Mouse (Mus musculus) kidney, embryonic 16.5 days (tissue): ENCODE data around the gene C130073F10Rik. TPM values are rescaled to one million over a fixed set of nuclear protein-coding genes. Genes with fewer than 3 reads are reported as not detected.
"Not testable (repeated sequence)": the region's sequence is repeated elsewhere in the genome, so short reads cannot be mapped to it uniquely, and the experiment has no call there.

Source experiments
- ATAC-seq: fragments of 200-750 bp; cut with Nextera tagmentation; 2 replicates; pipeline ENCODE4 v1.8.0; 2017; ENCODE audit warnings: moderate TSS enrichment; ENCODE audit not compliant: low FRiP score, low TSS enrichment
- H3K27ac ChIP-seq: fragments of 300-500 bp; sonication (generic); 2 replicates; pipeline ENCODE4 v1.5.1; 2014; ENCODE audit warnings: low read length
- H3K27me3 ChIP-seq: fragments of 300-500 bp; sonication (generic); 2 replicates; pipeline ENCODE4 v1.6.1; 2014; ENCODE audit warnings: low read length, control low read depth, mixed read lengths; ENCODE audit not compliant: insufficient read depth
- H3K36me3 ChIP-seq: fragments of 300-500 bp; sonication (generic); 2 replicates; pipeline ENCODE4 v1.6.1; 2014; ENCODE audit warnings: low read length, control low read depth, mixed read lengths; ENCODE audit not compliant: insufficient read depth
- H3K4me1 ChIP-seq: fragments of 300-500 bp; sonication (generic); 2 replicates; pipeline ENCODE4 v1.6.1; 2014; ENCODE audit warnings: low read length, control low read depth, mixed read lengths; ENCODE audit not compliant: insufficient read depth
- H3K4me2 ChIP-seq: fragments of 300-500 bp; sonication (generic); replicated peaks from 2 replicates; pipeline ENCODE4 v1.6.1; 2014; ENCODE audit warnings: low read depth, low read length
- H3K4me3 ChIP-seq: fragments of 300-500 bp; sonication (generic); 2 replicates; pipeline ENCODE4 v1.5.1; 2014; ENCODE audit warnings: mild to moderate bottlenecking, low read length
- H3K9ac ChIP-seq: fragments of 300-500 bp; sonication (generic); replicated peaks from 2 replicates; pipeline ENCODE4 v1.6.1; 2014; ENCODE audit warnings: low read length
- H3K9me3 ChIP-seq: fragments of 300-500 bp; sonication (generic); 2 replicates; pipeline ENCODE4 v1.6.1; 2016; ENCODE audit warnings: low read length, control low read depth
- WGBS: fragments of 180-500 bp; shearing (Covaris S2); extraction: QIAGEN DNeasy Blood & Tissue Kit; methylation state at CpG from one replicate; pipeline ENCODE4 v1.1.7; 2014; 5-methylcytosine and 5-hydroxymethylcytosine counted together
- polyA plus RNA-seq: library from polyadenylated mRNA; unstranded; fragments of >200 nt; fragmentation: Nextera tagmentation; extraction: Ambion mirVana; gene quantifications from 2 replicates; pipeline ENCODE4 v1.2.1, GENCODE M21; 2015

The C130073F10Rik gene
- polyA plus RNA-seq: not detected in 2 replicates

DNA sequence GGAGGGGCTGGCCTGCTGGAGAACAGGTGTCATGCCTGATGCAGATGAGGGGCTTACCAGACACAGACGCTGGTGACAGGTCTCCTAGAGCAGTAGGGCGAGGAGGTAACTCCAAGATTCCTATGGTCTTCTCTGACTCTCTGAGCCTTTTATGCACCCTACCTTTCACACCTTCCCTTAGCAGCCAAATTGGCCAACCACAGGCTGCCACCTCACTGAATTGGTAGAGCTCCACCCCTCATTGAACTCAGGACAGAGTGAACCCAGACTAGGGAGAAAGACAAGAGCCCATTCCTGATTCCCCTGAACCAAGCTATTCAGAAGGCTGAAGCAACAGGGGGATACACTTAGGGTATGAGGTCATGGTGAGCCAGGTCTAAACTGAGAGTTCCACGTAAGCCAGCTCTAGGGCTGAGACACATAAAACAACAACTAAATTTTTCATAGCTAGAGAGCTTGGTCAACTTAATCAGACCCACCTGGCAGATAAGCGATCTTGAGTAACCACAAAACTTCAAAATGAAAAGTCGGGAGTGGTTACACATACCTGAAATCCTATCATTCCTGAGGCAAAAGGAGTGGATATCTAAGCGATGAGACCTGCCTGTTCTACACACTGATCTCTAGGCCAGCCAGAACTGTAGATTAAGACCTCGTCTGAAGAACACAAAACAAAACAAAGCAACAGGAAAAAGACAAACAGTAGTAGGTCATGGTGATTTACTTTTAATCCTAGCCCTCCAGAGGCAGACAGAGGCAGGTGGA lies at the start of gene C130073F10Rik:
Gene C130073F10Rik (minus strand): TSS at position 134 of the 765 bp plus-strand sequence.
- Histone ChIP-seq H3K9ac (no peak within 1 kb of the TSS), H3K4me2 (no peak within 1 kb of the TSS), H3K27me3 (no peaks in the 10 kb centered on the region), H3K9me3 (0 out of 2 replicates have a peak, but pooled peaks cover 1% of the 10 kb centered on the region), H3K27ac (no peak within 1 kb of the TSS), H3K4me3 (no peak within 1 kb of the TSS), H3K36me3 (no peaks in the 10 kb centered on the region), H3K4me1 (no peaks in the 10 kb centered on the region)
- 82% methylated on average over 7 of the region's 7 CpGs for WGBS
- no peak for ATAC-seq

DNA sequence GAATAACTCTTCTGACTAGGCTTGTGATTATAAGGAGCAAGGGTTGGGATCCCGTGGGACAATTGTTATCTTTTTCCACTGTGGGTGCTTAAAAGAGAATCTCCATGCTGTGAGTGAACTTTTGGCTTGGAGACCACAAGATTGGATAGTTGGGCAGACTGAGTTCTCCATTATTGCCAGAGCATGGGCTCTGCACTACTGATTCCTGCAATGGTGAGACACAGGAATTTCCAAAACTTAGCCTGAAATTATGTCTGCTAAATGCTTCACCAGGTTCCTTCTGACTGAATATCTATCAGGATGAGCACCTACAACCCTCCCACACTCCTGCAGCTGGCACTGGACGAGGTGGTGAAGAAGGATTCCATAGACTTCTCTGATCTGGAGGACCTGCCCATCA lies 46.5 kb upstream of the C130073F10Rik start, which contains the start of gene Gm12794:
Gene Gm12794 (plus strand): TSS at position 301 of the 400 bp plus-strand sequence.
- H3K9me3 ChIP-seq, H3K4me1 ChIP-seq, H3K36me3 ChIP-seq, H3K27me3 ChIP-seq, ATAC-seq, H3K4me3 ChIP-seq, H3K27ac ChIP-seq, H3K9ac ChIP-seq, H3K4me2 ChIP-seq: not testable (repeated sequence)
- WGBS: 78% methylated on average over 2 of the region's 2 CpGs

DNA sequence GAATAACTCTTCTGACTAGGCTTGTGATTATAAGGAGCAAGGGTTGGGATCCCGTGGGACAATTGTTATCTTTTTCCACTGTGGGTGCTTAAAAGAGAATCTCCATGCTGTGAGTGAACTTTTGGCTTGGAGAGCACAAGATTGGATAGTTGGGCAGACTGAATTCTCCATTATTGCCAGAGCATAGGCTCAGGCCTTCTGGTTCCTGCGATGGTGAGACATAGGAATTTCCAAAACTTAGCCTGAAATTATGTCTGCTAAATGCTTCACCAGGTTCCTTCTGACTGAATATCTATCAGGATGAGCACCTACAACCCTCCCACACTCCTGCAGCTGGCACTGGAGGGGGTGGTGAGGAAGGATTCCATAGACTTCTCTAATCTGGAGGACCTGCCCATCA lies 15.2 kb upstream of the C130073F10Rik start, which contains the start of gene Gm12800:
Gene Gm12800 (plus strand): TSS at position 301 of the 400 bp plus-strand sequence.
- not testable (repeated sequence) for H3K27ac ChIP-seq, H3K36me3 ChIP-seq, H3K9me3 ChIP-seq, H3K4me3 ChIP-seq, H3K4me1 ChIP-seq, H3K27me3 ChIP-seq, H3K9ac ChIP-seq, ATAC-seq, H3K4me2 ChIP-seq
- 78% methylated on average over 2 of the region's 2 CpGs for WGBS

DNA sequence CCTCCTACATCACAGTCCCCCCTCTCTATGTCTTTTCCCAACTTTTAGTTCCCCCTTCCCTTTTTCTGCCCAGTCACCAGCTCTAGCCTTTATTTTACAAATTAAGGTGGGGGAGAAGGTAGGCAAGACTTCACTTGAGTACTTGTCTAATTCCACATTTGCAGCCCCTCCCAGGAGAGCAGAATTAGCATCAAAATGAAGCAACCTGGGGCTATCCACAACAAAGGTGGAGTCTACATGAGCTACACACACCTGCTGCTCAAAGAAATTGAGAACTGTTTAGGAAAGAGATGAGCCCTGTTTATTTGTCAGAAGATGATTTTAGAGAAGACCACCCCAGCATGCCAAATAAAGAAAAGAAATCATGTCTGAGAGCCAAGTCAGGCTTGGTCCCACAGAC lies 4.2 kb downstream of the C130073F10Rik start:
- no peaks in the 10 kb centered on the region for H3K4me1 ChIP-seq
- H3K27ac ChIP-seq: no peak overlapping the region
- no peak overlapping the region for H3K4me3 ChIP-seq
- no peak for ATAC-seq
- H3K9ac ChIP-seq: no peak overlapping the region
- H3K36me3 ChIP-seq: no peaks in the 10 kb centered on the region
- H3K27me3 ChIP-seq: no peaks in the 10 kb centered on the region
- no peak overlapping the region for H3K4me2 ChIP-seq
- peaks cover 4% of the 10 kb centered on the region; the same call in 1 of the 2 replicates for H3K9me3 ChIP-seq

DNA sequence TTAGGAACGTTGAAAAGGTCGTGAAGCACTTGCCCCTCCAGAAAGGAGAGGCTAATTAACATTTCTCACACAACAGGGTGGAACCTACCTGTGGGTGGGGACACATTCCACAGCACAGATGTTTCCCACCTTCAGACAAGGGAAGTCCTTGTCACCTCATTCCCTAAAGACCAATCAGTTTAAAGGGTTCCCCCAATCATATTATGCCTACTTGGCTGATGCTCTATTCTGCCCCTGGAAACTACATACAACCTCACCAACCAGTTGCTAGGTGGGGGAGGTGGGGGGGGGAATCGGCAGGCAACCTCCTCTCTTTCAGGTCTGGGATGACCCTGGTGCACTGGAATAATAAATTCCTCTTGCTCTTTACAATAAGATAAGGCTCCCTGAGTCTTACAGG lies 9.9 kb downstream of the C130073F10Rik start:
- 25% methylated on average over 3 of the region's 3 CpGs for WGBS
- H3K4me3 ChIP-seq: no peak overlapping the region
- no peak overlapping the region for H3K9ac ChIP-seq
- H3K4me1 ChIP-seq: no peaks in the 10 kb centered on the region
- H3K9me3 ChIP-seq: peaks cover under 1% of the 10 kb centered on the region; the same call in 1 of the 2 replicates
- no peak for ATAC-seq
- H3K36me3 ChIP-seq: no peaks in the 10 kb centered on the region
- H3K27me3 ChIP-seq: no peaks in the 10 kb centered on the region
- no peak overlapping the region for H3K4me2 ChIP-seq
- H3K27ac ChIP-seq: no peak overlapping the region

DNA sequence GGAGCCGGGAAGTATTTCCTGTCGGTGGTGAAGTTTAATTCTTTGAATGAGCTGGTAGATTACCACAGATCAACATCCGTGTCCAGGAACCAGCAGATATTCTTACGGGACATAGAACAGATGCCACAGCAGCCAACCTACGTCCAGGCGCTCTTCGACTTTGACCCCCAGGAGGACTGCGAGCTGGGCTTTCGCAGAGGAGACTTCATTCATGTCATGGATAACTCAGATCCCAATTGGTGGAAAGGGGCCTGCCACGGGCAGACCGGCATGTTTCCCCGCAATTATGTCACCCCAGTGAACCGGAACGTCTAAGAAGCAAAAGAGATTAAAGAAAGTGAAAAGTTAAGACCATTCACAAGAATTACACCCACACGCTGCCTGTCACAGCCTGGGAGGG lies 17.9 kb downstream of the C130073F10Rik start:
- H3K9ac ChIP-seq, H3K4me3 ChIP-seq, H3K27me3 ChIP-seq, H3K36me3 ChIP-seq, H3K4me1 ChIP-seq, H3K27ac ChIP-seq, H3K9me3 ChIP-seq, H3K4me2 ChIP-seq: not testable (repeated sequence)
- 52% methylated on average over 15 of the region's 15 CpGs for WGBS
- peak; percentile 61; the same call in 1 of the 2 replicates for ATAC-seq

DNA sequence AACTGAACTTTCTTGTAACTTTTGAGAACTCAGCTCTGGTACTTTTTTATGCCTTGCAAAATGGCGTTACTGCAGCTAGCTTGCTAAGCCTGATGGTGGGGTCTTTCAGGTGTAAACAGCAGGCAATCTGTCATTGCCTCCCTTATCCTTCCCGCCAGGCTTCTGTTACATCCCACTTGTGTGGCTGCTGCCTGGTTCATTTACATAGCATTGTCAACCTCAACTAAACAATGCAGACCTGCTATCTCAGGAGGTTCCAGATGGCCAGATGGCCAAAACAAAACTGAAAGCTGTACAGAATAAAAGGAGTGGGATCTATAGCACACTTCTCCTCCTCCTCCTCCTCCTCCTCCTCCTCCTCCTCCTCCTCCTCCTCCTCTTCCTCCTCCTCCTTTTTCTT lies 21.6 kb downstream of the C130073F10Rik start:
- ATAC-seq, H3K27me3 ChIP-seq, H3K36me3 ChIP-seq, H3K4me3 ChIP-seq, H3K27ac ChIP-seq, H3K9ac ChIP-seq, H3K4me1 ChIP-seq, H3K4me2 ChIP-seq, H3K9me3 ChIP-seq: not testable (repeated sequence)
- WGBS: 65% methylated on average over 2 of the region's 2 CpGs

DNA sequence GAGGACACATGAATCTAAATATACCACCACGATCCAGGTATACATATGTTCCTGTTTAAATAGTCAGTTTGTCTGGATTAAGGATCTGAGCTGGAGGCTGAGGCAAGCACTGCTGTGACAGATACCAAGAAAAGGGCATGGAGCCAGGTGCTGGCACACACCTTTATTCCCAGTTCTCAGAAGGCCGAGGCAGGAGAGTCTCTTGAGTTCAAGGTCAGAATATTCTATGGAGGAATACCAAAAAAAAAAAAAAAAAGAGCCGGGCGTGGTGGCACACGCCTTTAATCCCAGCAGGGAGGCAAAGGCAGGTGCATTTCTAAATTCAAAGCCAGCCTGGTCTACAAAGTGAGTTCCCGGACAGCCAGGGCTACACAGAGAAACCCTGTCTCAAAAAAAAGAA lies 31.3 kb downstream of the C130073F10Rik start:
- H3K27ac ChIP-seq: no peak overlapping the region
- no peaks in the 10 kb centered on the region for H3K36me3 ChIP-seq
- H3K27me3 ChIP-seq: no peaks in the 10 kb centered on the region
- H3K9me3 ChIP-seq: no peaks in the 10 kb centered on the region
- ATAC-seq: no peak
- no peak overlapping the region for H3K9ac ChIP-seq
- no peak overlapping the region for H3K4me2 ChIP-seq
- H3K4me3 ChIP-seq: no peak overlapping the region
- H3K4me1 ChIP-seq: no peaks in the 10 kb centered on the region
- WGBS: 95% methylated on average over 6 of the region's 6 CpGs

DNA sequence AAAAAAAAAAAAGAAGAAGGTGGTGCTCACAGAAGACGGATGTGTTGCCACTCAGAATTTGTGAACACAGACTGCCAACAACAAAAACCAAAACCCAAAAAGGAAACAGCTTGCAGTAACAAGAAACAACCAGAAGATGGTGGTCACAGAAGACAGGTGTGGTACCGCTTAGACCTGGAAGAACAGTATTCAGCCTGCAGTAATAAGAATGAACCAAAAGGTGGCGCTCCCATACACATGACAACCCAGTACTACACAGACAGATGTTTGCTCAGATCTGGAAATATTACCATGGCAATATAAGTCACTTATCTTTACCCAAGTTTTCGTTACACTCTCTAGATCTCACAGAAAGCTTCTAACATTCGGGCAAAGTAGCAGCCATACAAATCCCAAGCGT lies 32.7 kb downstream of the C130073F10Rik start:
- Histone ChIP-seq H3K27me3 (no peaks in the 10 kb centered on the region), H3K27ac (no peak overlapping the region), H3K4me2 (no peak overlapping the region), H3K36me3 (no peaks in the 10 kb centered on the region), H3K4me3 (no peak overlapping the region), H3K9ac (no peak overlapping the region), H3K4me1 (no peaks in the 10 kb centered on the region), H3K9me3 (no peaks in the 10 kb centered on the region)
- ATAC-seq: peak; percentile 73
- WGBS: 49% methylated on average over 6 of the region's 6 CpGs

DNA sequence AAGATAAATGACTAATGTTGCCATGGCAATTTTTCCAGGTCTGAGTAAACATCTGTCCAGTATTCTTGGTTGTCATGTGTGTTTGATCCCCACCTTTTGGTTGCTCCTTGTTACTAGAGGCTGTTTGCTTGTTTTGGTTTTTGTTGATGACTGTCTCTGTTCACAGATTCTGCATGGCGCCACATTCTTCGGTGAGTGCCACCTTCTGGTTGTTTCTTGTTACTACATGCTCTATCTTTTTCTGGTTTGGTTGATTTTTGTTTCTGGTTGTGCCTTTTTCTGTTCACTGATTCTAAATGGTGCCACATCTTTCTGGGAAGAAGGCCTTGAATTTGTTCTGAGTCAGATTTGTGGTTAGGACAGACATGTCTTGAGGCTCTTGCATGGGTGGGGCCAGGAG lies 42.7 kb downstream of the C130073F10Rik start:
- ATAC-seq: no peak
- H3K4me1 ChIP-seq: no peaks in the 10 kb centered on the region
- peaks cover 19% of the 10 kb centered on the region for H3K9me3 ChIP-seq
- H3K9ac ChIP-seq: no peak overlapping the region
- no peak overlapping the region for H3K27ac ChIP-seq
- no peak overlapping the region for H3K4me3 ChIP-seq
- no peaks in the 10 kb centered on the region for H3K27me3 ChIP-seq
- 69% methylated on average over 2 of the region's 2 CpGs for WGBS
- H3K4me2 ChIP-seq: no peak overlapping the region
- H3K36me3 ChIP-seq: no peaks in the 10 kb centered on the region
